Mouse (Mus musculus): Measurements from ENCODE around the gene Ctc1. TPM values are rescaled to one million over a fixed set of nuclear protein-coding genes. Genes with fewer than 3 reads are reported as not detected.
"Not testable (repeated sequence)": the region's sequence is repeated elsewhere in the genome, so short reads cannot be mapped to it uniquely, and the experiment has no call there.

Ctc1 gene
- total RNA-seq, 1 experiment from 2014 or later: 32.9 TPM

DNA sequence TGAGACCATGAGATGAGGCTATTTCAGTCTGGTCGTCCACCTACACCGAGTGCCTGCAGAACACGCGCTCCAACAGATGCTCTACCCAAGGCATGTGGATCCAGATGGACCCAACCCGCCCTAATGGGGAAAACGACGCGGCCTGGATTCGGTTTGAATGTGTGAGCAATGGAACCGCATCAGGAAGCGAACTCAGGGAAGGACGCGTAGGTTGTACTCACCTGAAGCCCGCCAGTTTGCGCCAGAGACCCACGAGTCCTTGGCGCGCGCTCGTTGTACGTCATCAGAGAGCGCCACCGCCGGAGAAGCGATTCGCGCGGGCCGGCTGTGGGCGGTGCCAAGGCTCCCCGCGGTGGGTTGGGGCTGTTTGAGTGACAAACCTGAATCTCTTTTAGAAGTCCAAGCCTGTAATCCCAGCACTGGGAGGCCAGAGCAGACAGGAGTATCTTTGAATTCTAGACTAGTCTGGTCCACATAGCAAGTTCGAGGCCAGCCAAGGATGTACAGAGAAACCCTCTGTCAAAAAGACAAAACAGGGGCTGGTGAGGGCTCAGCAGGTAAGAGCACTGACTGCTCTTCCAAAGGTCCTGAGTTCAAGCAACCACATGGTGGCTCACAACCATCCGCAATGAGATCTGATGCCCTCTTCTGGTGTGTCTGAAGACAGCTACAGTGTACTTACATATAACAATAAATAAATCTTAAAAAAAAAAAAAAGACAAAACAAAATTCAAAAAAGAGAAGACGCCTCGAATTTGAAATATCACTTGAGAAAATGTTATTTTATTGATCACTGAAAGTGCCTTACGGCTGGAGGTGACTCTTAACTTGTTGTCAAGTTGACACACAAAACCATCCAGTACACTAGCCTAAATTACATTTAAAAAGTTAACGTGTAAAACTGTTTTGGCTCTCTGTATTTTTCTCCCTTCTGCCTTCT, 7.3 kb upstream of the Ctc1 start, which contains the start of gene Pfas:
Pfas (minus strand) TSS at position 279 of the 940 bp plus-strand sequence.
- peak; percentile 93 for DNase-seq

DNA sequence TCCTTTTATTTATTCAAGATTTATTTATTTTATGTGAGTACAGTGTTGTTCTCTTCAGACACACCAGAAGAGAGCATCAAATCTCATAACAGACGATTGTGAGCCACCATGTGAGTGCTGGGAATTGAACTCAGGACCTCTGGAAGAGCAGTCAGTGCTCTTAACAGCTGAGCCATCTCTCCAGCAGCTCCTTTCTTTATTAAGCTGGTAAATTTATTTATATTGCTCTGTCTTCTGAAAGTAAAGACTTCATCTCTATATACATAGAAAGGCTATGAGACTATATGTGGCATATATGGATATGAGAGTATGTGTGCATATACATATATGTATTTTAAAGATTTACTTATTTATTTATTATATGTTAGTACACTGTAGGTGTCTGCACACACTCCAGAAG, 6.2 kb upstream of the Ctc1 start:
- no peak for DNase-seq

GRCm38 (mm10) chr11:69010400-69011323, 5.0 kb upstream of the Ctc1 start:
- no peak for DNase-seq

GRCm38 (mm10) chr11:69011445-69011844, 4.3 kb upstream of the Ctc1 start:
- not testable (repeated sequence) for DNase-seq

DNA sequence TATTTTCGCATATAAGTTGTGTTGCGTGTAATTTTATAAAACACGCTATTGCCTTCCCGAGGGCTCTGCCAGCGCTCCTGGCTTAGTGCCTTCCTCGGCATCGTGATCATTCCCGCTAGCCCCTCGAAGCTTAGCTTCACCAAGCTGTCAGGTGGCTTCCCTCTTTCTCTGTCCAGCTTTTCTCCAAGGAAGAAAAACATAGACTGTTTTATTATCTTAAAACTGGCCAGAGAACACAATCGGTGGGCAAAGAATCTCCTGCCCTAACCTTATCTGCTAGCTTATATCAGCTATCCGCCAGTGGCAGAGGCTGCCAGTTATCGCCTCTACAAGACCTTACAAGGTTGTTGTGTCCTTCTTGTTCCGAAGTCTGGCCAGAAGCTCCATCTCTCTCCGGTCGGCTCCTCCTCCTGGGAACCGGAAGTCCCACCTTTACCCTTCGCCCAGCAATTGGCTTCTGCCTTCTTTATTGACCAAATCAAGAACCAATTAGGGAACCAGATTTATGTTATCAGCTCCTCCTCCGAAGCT, 3.6 kb upstream of the Ctc1 start:
- peak; percentile 82 for DNase-seq

DNA sequence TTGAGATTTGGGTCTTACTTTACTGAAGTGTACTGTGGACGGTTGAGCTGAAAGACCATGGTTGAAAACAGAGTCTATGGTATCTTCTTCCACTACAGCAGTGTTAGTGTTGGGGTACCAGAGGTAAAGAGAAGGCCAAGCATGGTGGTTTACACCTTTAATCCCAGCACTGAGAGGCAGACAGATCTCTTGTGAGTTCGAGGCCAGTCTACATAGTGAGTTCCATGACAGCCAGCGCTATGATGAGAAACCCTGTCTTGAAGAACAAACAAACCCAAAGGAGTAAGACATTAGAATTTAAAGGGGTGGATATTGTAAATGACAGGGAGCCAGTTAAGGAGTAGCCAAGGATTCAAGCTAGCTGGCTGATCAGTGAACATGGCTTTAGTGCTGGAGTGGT, 1.0 kb downstream of the Ctc1 start:
- no peak for DNase-seq

GRCm38 (mm10) chr11:69020691-69021090, 5.0 kb downstream of the Ctc1 start:
- no peak for DNase-seq

- no peak for DNase-seq
These were observed 10.9 kb downstream of the Ctc1 start for GRCm38 (mm10) chr11:69026562-69026961.

DNA sequence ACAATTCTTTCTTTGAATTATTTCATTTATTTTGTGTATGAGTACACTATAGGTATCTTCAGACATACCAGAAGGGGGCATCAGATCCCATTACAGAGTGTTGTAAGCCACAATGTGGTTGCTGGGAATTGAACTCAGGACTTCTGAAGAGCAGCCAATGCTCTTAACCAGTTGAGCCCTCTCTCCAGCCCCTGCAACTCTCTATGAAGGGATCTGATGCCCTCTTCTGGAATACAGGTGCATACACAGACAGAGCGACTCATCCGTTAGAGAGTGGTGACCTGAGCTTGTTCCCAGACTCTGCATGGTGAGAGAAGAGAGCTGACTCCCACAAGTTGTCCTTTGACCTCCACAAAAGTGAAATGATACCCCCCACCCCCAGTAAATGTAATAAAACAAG, 13.1 kb downstream of the Ctc1 start:
- DNase-seq: no peak

DNA sequence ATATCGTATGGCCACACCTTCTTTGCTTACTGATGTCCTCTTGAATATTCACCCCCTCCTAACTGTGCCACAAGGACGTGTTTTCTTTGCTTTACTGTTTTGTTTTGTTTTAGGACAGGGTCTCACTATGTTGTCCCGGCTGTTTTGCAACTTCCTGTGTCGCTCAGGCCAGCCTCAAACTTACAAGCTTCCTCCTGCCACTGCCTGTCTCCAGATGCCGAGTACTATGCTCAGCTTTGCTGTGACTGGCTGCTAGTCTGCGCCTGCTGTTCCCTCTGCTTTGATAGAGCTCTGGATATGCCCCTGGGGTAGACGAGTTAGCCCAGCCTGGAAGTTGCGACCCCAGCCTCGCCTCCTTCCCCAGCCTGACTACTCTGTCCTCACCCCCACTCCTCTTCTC, 17.8 kb downstream of the Ctc1 start:
- no peak for DNase-seq

DNA sequence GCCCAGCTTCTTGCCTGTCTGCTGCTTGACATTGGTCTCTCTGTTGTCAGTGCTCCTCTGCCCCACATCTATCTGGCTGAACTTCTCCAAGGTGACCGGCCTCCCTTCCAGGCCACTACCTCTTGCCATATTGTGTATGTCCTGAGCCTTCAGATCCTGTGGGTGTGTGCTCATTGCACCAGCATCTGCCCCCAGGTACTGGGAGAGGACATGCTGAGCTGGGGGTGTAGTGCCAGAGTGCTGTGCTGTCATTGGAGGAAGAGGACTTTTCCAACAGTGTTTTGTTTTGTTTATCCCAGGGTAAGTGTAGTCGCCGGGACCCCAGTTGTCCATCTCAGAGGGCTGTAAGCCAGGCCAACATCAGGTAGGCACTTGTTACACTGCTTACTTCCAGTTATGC, 18.9 kb downstream of the Ctc1 start:
- DNase-seq: no peak

- DNase-seq: no peak
These were observed 19.7 kb downstream of the Ctc1 start for GRCm38 (mm10) chr11:69035411-69035810.

- DNase-seq: peak; percentile 82
These were observed 20.1 kb downstream of the Ctc1 start for GRCm38 (mm10) chr11:69035849-69036248.

GRCm38 (mm10) chr11:69036486-69037230, 20.9 kb downstream of the Ctc1 start:
- peak; percentile 83 for DNase-seq

DNA sequence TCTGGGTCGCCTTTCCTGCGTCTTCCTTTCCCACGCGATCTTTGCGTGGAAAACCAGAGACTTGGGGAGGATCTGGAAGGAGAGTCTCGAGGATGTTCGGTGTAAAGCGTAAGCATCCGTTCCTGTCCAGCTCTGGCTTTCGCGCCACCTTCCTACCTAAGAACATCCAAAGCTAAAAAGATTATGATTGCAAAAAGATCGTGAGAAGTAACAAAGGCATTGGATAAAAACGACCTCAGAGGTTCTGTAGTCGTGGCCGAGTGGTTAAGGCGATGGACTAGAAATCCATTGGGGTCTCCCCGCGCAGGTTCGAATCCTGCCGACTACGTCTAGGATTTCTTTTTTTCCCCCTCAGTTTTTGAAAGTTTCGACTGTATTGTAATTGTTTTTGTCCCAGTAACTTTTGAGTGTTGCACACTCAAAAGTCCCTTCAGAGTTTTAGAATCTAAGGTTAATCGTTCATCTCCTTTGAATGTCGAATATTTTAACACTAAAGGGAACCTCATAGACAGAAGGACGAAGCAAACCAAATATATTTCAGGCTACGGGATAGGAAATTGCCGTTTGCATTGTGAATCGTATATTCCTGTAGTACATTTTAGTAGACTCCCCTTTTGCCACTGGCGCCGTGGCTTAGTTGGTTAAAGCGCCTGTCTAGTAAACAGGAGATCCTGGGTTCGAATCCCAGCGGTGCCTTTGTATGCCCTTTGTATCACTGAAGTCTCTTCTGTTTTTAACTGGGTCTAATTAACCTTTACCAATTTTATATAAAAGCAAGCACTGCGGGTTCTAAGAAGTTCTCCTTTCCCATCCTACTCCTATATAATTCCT, 21.7 kb downstream of the Ctc1 start:
- DNase-seq: peak; percentile 85

DNA sequence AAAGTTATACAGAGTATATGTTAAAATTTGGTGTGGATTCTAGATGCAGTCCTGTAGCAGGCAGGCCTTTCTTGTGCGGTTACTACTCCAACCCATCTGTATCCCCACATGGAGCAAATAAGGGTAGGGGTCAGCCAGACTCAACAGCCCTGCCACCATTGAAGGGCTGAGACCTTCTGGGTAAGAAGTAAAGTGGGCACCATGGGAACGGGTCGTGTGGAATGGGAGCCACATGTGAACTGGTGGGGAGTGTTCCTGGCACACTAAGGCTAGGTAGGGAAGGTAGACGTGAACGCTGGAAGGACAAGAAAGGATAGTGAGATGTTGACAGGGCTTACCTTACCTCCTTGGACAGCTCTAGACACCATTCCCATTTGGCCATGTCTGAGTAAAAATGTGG, 22.5 kb downstream of the Ctc1 start:
- no peak for DNase-seq

DNA sequence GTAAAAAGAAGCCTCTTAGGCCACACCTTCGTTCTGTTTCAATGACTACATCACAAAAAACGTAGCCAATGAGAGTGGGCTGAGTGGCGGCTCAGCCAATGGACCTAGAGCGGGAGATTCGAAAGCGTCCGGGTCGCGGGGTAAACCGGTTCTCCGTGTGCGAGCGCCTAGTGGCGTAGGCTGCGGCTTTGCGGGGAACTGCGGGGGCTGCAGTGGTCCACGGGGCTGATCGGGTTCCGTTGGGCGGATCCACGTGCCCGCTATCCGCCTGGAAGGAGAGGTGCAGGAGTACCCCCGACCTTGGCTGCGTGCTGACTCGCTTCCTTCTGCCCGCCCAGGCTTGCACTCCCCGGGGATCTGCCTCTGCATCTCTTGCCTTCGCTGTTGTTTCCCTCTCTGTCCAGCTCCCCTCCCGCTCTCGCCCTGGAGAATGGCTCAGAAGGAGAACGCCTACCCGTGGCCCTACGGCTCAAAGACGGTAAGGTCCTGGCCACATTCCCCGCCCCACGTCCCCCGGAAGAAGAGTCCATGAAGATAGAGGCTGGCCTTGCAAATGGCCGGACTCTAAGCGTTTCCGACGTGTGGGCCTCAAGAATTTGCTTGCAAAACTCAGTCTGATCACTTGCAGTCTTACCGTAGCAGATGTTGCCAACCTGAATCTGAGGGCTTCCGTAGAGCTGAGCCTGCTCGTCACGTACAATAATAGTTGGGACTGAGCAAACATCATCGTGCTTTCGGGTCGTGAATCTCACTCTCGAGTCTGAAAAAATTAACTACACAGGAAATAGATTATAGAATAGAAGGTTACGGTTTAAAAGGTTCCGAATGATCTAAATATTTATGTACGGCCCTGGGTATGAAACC, 30.1 kb downstream of the Ctc1 start, which contains the start of gene Aurkb:
Aurkb (plus strand) TSS at position 117 of the 864 bp plus-strand sequence.
- peak; percentile 85 for DNase-seq

GRCm38 (mm10) chr11:69046395-69046774, 30.7 kb downstream of the Ctc1 start:
- no peak for DNase-seq

- no peak for DNase-seq
These were observed 31.9 kb downstream of the Ctc1 start for GRCm38 (mm10) chr11:69047592-69047991.

GRCm38 (mm10) chr11:69048151-69048550, 32.4 kb downstream of the Ctc1 start:
- DNase-seq: no peak

Data from adrenal gland, postnatal 25 days (tissue).